Mouse (Mus musculus) urinary bladder, adult 18-20 months (tissue): ENCODE data around the gene Syvn1.
"Not testable (repeated sequence)": the region's sequence is repeated elsewhere in the genome, so short reads cannot be mapped to it uniquely, and the experiment has no call there.

Experiments used
- DNase-seq, 2 experiments: peaks; one replicate each; pipeline ENCODE4 v3.0.0; 2022; ENCODE audit warnings: low spot score in 2 of 2, mixed read lengths in 2 of 2

The Syvn1 gene

DNA sequence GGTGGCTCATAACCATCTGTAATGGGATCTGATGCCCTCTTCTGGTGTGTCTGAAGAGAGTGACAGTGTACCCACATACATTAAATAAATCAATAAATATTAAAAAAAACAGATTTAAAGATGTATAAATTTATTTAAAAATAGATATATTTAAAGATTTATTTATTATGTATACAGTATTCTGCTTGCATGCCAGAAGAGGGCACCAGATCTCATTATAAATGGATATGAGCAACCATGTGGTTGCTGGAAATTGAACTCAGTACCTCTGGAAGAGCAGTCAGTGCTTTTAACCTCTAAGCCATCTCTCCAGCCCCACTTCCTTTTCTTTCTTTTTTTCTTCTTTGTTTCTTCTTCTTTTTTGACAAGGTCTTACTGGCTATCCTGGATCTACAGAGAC, 6.4 kb upstream of the Syvn1 start:
- no peak for DNase-seq

DNA sequence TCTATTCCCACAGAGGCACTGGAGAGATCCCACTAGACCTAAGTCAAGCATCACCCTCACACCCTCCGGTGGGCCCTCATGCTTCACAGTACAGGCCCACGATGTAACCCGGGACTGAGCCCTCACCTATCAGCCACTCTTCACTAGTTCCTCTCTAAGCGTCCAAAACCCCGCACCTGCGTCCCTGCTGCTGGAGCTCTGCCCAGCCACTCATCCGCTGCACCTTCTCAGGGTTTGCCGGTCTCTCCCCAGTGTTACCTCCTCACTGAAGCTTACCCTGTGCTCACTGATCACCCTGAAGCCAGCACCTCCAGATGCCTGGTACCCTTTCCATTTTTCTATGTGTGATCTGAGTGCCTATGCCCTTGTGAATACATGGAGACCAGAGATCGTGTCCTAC, 4.1 kb upstream of the Syvn1 start:
- DNase-seq, result no peak

DNA sequence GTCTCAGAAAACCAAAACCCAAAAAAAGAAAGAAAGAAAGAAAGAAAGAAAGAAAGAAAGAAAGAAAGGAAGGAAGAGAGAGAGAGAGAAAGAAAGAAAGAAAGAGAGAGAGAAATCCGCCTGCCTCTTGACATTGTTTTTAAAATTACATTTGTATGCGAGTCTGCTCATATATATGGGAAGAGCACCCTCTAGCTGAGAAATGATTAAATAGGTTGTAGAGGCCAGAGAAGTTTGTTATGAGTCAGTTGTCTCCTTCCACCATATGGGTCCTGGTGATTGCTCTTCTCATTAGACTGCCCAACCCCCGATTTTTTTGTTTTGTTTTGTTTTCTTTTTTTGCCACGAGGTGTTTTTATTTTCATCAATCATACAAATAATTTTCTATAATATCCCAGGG, 2.3 kb upstream of the Syvn1 start:
- not testable (repeated sequence) for DNase-seq

DNA sequence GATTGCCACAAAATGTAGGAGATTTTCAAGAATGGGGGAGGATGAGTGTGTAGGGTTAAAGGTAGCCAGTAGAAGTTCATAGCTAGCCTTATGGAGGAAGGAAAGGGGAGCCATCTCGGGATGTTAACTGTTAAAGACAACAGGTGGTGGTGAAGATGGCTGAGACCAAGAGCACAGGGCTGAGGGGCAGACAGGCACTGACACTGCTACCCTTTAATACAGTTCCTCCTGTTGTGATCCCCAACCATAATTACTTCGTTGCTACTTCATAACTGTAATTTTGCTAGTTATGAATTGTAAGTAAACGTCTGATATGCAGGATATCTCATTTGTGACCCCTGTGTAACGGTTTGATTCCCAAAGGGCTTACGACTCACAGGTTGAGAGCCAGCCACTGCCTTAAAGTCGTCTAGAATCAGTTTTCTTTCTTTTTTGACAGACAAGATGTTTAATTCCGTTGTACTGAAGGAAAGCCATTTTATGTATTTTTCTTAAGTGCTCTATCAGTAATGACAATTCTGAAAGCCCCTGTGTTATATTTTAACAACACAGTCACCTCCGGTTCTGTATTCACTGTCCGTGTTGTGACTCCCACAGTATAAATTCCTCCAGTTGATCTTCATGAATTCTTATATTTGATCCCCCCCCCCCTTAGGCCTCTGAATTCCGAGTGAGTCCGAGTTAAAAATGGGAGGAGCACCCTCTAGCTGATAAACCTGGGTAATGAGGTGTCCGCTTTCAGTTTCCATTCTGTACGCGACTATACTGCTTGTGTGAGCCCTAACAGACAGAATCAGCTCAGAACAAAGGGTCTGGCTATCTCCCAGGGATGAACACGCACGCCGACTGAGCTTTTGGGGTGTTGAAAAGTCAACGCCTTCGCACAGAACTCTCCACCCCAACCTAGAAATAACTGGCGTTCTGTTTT, 746 bp upstream of the Syvn1 start:
- DNase-seq, result no peak

DNA sequence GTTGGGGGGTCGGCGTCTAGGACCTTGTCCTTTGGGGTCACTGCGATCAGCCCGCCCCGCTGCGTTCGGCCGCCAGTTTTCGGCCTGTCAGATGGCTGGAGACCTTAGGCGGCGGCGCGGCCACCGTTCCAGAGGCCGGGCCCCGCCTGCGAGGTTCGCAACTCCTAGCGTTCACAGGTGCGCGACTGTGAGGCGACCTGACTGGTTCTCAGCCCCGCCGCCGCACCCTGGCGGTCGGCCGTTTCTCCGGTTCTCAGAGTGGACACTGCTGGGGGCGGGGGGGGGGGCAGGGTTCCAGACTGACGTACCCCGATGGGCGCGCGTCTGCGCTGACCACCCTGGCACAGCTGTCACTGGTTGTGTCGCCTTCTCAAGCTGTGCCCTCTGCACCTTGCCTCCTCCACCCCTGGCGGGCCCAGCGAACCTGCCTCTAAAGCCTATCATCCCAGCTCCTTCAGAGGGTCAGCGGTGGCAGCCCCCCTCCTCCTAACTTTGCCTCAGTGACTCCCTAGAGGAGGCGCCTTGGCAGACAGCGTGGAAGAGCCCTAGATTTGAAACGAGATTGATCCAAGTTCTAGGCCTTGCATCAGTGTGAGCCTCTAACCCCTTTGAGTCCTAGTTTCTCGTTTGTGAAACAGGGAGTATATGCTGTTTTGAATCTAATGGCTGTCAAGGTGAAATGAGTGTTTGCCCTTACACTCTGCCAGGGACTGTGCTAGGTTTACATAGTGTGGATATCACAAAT, 950 bp downstream of the Syvn1 start:
- no peak for DNase-seq

DNA sequence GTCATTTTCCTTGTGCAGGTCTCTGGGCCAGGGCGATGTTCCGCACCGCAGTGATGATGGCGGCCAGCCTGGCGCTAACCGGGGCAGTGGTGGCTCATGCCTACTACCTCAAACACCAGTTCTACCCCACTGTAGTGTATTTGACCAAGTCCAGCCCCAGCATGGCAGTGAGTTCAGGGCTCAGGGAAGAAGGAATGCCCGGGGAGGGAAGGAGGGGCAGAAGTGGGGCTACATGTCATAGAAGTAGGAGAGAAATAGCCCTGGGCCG, 1.5 kb downstream of the Syvn1 start:
- DNase-seq, result no peak

DNA sequence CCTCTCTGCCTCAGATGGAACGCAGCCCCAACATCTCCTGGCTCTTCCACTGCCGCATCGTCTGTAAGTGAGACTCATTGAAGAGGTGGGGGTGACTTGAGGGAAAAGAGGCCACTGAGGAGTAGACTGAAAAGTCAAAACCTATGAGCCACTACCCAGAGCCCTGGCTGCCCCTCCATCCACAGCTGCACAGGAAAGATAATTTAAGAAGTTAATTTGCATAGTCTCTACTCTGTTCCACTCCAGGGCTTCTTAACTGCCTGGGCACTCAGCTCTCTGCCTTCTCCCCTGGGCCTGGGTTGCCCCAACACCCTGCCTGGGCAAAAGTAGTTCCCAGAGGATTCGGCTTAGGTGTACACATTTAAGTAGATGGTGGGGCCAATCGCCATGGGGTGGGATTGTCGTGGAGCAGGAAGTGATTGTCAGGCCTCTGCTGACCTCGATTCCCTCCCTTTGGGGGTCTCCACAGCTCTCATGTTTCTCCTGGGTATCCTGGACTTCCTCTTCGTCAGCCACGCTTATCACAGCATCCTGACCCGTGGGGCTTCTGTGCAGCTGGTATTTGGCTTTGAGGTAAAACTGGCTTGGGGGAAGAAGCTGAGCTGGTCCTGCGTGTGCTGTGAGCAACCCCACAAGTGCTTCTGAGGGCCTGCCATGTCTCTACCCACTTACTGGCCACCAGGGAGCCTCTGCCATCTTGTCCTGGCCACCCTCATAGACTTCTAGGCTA, 2.5 kb downstream of the Syvn1 start:
- DNase-seq, result no peak

DNA sequence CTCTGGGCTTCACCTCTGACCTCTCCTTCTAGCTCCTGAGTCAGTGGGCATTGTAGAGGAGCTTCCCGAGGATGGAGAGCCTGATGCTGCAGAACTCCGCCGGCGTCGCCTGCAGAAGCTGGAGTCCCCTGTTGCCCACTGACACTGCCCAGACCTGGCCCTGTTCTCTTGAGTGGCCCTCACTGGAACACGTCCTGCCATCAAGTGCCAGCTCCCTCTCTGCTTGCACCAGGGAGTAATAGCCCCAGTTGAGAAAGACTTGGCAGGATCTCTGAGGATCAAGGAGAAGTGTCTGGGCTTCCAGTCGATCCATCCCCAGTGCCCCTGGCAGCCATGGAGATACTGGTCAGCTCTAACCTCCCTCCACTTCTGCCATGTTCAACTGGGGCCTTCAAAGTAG, 6.1 kb downstream of the Syvn1 start:
- DNase-seq, result no peak

DNA sequence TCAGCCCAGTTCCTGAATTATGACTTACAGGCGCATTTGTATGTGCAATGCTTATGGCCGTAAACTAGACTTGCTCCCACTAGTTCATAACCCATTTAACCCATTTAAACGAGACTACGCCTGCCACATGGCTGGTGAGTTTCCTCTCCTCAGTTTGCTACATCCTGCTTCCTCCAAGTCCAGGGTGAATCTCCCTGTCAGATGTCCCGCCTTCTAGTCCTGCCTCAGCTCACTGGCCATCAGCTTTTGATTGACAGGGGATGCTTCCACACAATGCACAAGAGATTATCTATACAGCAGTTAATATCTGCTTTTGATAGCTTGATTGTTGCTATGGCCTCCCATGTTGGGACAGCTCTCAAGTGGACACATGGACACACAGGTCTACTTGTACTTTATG, 7.9 kb downstream of the Syvn1 start:
- no peak for DNase-seq

DNA sequence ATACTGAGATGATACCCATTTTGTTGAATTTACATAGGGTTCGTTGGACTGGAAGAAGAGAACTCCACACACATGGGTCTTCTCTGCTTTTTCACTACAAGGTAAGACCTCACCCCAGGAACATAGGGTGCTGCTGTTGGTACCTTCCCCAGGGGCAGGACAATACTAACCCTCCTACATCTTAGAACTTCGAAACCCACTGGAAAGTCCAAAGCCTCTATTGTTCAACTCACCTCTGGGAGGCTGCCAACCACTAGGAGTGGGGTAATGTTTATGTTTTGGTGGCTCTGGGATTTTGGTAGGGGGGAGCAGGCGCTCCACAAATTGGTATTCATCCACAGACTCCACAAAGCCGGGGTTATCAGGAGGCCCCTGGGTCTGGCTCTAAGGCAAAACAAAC, 10.3 kb downstream of the Syvn1 start:
- no peak for DNase-seq

DNA sequence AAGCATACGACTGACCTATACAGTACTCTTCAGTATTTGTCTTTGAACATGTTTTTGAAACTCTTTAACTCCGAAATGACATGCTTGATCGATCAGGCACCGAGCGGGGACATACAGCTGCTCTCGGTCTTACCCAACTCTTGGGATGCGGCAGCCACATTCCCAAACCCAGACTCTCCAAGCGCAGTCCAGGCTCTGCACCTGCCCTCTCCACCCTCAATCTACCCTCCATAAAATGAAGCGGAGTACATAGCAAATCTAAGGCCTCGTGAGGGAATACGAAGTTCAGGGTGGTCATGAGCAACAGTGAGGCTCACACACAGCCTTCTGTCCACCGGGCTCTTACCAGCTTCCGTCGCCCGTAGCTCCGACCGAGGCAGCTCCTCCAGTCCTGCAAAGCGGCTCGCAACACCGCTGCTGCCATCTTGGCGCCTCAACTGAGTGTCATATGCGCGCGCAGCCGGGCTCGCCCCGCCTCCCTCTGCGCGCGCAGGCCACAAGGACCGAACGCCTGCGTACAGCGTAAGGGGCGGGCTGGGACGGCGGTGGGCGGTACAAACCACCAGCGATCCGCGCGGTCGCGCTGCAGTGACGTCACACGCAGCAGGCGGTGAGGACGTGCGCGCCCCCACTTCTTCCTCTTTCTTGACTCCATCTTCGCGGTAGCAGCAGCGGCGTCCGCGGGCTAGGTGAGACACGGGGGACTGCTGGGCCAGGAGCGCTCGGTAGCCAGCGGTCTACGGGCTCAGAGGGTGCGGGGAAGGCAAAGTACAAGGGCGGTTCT, 11.1 kb downstream of the Syvn1 start, which contains the start of the genes Mrpl49 and Fau:
Gene Mrpl49 (minus strand): TSS at position 473 of the 784 bp plus-strand sequence.
Gene Fau (plus strand): TSS at position 532 of the 784 bp plus-strand sequence.
- DNase-seq, result peak; percentile 97

DNA sequence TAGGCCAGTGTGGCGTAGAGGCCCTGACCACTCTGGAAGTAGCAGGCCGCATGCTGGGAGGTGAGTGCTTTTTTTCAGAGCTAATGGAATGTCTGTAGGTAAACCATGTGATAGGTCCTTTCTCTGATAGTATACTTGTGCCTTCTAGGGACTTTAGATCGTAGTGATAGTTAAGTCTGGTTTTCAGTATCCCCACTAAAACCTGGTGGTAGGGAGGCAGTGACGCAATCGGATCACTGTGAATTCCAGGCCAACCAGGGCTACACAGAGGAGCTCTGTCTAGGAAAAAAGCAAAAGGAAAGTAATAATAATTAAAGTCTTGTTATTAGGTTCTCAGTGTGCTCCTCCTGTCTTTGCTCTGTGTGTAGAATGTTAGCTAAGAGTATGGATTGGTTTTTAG, 12.1 kb downstream of the Syvn1 start:
- no peak for DNase-seq

DNA sequence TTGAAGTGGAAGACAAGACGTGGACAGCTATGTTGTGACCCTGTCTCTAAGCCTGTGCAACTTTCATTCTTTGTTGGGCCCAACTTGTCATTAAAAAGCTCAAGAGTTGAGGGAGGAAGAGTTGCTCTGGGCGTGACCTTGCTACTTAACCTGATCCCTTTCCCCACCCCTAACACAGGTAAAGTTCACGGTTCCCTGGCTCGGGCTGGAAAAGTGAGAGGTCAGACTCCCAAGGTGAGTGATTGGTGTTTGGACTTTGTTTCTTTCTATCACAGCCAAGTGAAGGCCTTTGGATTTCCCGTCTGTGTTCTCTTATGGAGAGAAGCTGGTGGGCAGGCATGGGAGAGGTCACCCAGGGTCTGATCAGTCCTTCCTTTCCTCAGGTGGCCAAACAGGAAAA, 12.6 kb downstream of the Syvn1 start:
- DNase-seq, result no peak

DNA sequence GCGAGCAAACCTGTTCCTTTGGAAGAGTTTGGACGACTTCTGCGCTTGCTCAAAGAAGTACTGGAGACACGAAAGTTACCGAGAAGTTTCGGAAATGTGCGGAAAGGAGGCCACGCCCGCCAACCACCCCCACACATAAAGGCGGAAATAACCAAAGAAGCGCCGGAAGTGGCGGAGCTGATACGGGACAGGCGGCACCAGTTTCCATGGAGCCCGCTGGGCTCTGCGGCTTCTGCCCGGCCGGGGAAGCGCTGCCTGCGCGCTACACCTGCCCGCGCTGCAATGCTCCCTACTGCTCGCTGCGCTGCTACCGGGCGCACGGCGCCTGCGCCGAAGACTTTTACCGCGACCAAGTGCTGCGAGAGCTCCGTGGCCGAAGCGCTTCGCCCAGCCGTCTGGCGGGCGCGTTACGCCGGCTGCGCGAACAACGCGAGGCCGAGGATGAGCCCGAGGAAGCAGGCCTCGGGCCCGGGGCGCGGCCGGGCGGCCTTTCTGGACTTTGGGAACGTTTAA, 14.7 kb downstream of the Syvn1 start, which contains the start of gene Znhit2:
Gene Znhit2 (plus strand): TSS at position 172 of the 513 bp plus-strand sequence.
- peak; percentile 85 to 93 for DNase-seq

DNA sequence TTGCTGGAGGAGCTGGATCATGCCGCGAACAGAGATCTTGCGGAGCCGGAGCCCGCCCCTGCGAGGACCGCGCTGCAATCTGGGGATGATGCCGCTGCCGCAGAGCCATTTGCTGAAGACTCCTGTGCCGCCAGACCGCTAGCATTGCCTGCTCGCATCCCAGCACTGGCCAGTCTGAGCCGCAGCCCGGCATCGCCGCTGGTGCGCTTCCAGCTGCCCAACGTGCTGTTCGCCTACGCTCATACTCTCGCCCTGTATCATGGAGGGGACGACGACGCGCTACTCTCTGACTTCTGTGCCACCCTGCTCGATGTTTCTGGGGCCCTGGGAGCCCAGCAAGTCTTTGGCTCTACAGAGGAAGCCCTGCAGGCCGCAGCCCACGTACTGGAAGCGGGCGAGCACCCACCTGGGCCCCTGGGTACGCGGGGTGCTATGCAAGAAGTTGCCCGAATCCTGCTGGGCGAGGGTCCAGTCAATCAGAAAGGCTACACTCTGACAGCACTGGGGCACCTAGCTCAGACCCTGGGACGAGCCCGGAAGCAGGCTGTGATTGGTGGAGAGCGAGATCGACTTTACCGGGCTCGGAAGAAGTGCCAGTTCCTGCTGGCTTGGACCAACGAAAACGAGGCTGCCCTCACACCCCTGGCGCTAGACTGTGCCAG, 15.4 kb downstream of the Syvn1 start:
- DNase-seq, result peak in 1 of 2 experiments; percentile 42

DNA sequence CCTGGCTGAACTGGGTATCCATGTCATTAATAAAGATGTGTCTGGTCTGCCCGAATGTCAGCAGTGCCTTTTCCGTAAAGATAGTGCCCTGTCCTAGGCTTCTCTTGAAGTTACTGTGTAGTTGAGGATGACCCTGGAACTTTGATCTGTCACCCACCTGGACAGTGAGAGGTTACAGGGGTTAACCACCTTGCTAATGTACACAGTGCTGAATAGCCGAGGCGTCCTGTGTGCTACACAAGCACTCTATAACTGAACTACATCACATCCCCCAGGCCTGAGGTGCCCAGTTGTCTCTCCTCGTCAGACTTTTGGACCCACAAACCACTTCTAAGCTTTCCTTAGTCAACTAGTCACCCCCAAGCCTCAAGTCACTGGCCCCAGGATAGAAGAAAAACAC, 16.0 kb downstream of the Syvn1 start:
- no peak for DNase-seq

DNA sequence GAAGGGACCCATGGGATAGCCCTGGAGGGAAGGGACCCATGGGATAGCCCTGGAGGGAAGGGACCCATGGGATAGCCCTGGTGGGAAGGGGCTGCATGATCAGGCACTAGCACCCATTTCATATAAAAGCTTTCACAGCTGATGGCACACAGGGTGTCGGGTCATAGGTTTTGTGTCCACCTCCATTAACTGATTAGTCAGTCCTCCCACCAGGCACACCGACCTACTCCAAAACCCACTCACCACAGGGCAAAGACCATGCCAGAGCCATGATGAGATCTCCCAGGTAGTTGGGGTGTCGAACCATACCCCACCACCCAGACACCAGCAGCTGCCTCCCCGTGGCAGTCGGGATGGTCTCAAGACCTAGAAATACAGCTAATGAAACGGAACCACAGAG, 16.7 kb downstream of the Syvn1 start:
- DNase-seq, result no peak

DNA sequence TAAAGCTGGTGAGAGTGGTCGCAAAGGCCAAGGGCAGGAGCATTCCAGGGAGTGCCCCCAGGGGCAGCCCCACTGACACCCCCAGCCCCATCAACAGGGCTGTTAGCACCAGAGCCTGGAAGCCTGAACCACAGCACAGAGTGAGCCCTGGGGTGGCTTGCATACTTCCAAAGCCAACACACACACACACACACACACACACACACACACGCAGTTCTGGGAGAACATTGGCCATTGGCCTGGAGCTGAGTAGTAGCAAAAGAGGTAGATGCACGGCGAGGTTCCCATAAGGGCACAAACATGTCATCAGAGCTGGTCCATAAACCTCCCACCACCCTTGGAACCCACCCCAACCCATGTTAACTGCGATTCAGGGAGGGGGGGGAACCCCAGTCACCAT, 20.2 kb downstream of the Syvn1 start:
- no peak for DNase-seq

DNA sequence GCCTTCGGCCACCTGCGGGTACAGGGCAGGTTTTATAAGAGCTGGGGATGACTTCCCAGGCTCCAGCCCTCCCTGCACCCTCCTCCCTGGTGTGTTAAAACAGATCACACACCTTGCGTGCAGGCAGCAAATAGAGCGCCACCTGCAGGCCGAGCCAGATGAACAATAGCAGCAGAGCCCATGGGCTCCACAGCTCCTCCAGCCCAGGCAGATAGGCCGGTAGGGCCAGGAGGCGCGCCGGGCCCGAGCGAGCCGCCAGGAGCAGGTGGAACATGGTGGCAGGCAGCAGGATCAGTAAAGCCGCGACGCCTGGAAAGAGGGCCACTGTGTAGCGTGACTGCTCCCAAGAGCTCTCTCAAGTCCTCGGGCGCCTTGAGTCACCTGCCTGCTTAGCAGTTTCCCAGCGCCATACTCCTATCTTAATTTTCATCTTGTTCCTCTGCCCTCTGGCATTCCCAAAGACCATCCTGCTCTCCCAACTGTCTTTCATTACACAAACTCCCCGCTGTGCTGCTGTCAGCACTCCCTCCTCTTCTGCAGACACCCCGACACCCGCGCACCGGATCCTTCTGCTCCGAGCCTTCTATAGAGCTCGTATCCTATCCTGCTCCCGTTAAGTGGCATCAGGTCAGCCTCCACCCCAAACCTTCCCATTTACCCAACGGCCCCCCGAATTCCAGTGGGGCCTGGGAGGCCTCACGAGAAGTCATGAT, 20.8 kb downstream of the Syvn1 start:
- peak in 1 of 2 experiments; percentile 76 for DNase-seq
